Mouse (Mus musculus) hindbrain, embryonic 11.5 days (tissue): Measurements from ENCODE around the gene U2surp. TPM values are rescaled to one million over a fixed set of nuclear protein-coding genes. Genes with fewer than 3 reads are reported as not detected.

Experiments used
- ATAC-seq: fragments of 200-750 bp; cut with Nextera tagmentation; 2 replicates; pipeline ENCODE4 v1.8.0; 2017; ENCODE audit warnings: mild to moderate bottlenecking, moderate TSS enrichment, moderate library complexity; ENCODE audit not compliant: low FRiP score
- DNase-seq: peaks from one replicate; pipeline ENCODE4 v3.0.0-alpha.2; 2015; ENCODE audit warnings: low spot score
- H3K27ac ChIP-seq: fragments of 300-500 bp; sonication (generic); 2 replicates; pipeline ENCODE4 v1.5.1; 2014; ENCODE audit warnings: mild to moderate bottlenecking, low read depth, low read length
- H3K27me3 ChIP-seq: fragments of 300-500 bp; sonication (generic); 2 replicates; pipeline ENCODE4 v1.6.1; 2014; ENCODE audit warnings: mild to moderate bottlenecking, low read length, moderate library complexity, mixed read lengths; ENCODE audit not compliant: control insufficient read depth, insufficient read depth
- H3K36me3 ChIP-seq: fragments of 300-500 bp; sonication (generic); 2 replicates; pipeline ENCODE4 v1.6.1; 2014; ENCODE audit warnings: mild to moderate bottlenecking, low read length, moderate library complexity, mixed read lengths; ENCODE audit not compliant: control insufficient read depth, insufficient read depth
- H3K4me1 ChIP-seq: fragments of 300-500 bp; sonication (generic); replicated peaks from 2 replicates; pipeline ENCODE4 v1.6.1; 2014; ENCODE audit warnings: low read length, mixed read lengths; ENCODE audit not compliant: control insufficient read depth, insufficient read depth
- H3K4me2 ChIP-seq: fragments of 300-500 bp; sonication (generic); replicated peaks from 2 replicates; pipeline ENCODE4 v1.6.1; 2014; ENCODE audit warnings: mild to moderate bottlenecking, low read depth, low read length
- H3K4me3 ChIP-seq: fragments of 300-500 bp; sonication (generic); 2 replicates; pipeline ENCODE4 v1.5.1; 2014; ENCODE audit warnings: low read depth, low read length
- H3K9ac ChIP-seq: fragments of 300-500 bp; sonication (generic); 2 replicates; pipeline ENCODE4 v1.6.1; 2014; ENCODE audit warnings: low read depth, low read length
- H3K9me3 ChIP-seq: fragments of 300-500 bp; sonication (generic); 2 replicates; pipeline ENCODE4 v1.6.1; 2016; ENCODE audit warnings: low read length; ENCODE audit not compliant: control insufficient read depth
- WGBS: fragments of 180-500 bp; shearing (Covaris S2); extraction: QIAGEN DNeasy Blood & Tissue Kit; methylation state at CpG from one replicate; pipeline ENCODE4 v1.1.7; 2014; 5-methylcytosine and 5-hydroxymethylcytosine counted together
- polyA plus RNA-seq: library from polyadenylated mRNA; unstranded; fragments of >200 nt; fragmentation: Nextera tagmentation; extraction: Ambion mirVana; gene quantifications from 2 replicates; pipeline ENCODE4 v1.2.1, GENCODE M21; 2014

The U2surp gene
- polyA plus RNA-seq, 1 experiment from 2014 or later: 183 TPM

DNA sequence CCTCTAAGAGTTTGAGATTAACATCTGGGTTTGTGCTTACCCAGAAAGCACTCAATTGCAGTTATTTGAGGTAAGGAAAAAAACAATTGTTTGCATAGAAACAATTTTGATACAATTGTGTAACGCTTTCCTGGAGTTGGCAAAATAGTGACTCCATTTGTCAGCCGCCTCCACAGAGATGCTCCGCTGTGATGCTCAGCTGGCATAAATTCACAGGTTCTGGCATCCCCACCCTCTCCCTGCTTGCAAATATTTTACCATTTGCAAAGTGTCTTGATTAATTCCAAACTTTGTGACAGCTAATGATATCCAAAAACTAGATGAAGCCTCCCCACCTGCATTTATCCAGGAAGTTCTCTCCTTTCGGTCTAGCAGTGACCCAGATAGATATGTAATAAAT, 99.7 kb downstream of the U2surp start:
- H3K9ac ChIP-seq: no peak overlapping the region
- no peak overlapping the region for H3K4me2 ChIP-seq
- WGBS: 89% methylated on average over 4 of the region's 4 CpGs
- H3K9me3 ChIP-seq: no peaks in the 10 kb centered on the region
- ATAC-seq (no peak), DNase-seq (no peak)
- no peak overlapping the region for H3K4me3 ChIP-seq
- no peaks in the 10 kb centered on the region for H3K4me1 ChIP-seq
- H3K27me3 ChIP-seq: no peaks in the 10 kb centered on the region; the same call in 1 of the 2 replicates
- no peak overlapping the region for H3K27ac ChIP-seq
- H3K36me3 ChIP-seq: no peaks in the 10 kb centered on the region

DNA sequence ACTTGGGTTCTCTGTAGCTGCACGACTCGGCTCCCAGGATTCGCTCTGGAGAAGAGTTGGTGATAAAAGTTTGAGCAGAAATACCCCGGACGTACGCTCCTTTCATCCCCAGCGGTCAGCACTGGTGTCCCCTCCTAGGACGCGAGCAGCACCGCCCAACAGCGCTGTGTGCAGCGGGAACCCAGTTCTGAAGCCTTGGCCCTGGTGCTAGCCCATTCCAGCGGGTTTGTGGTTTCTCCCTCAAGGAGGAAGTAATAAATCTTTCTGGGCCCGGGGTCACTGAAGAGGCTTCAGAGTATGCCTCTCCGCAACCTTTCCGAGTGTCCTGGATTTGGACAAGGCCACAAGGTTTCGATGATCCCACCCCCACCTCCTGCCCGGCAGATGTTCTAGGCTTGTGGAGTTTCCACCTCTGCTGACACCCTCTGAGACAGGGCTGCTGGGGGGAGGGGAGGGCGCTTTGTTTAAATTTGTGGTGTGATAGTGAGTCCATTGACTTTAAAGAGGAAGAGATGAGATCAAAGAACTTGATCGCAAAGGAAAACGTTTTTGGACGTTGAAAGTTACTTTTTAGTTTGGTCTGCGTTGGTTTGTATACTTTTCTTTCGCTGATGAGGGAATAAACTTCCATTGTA, 104.1 kb downstream of the U2surp start:
- Histone ChIP-seq H3K4me1 (no peaks in the 10 kb centered on the region), H3K4me2 (peak overlapping the region; percentile 98), H3K36me3 (no peaks in the 10 kb centered on the region), H3K4me3 (peak overlapping the region; percentile 46), H3K9ac (peak overlapping the region; percentile 68), H3K27me3 (no peaks in the 10 kb centered on the region; the same call in 1 of the 2 replicates), H3K9me3 (no peaks in the 10 kb centered on the region), H3K27ac (peak overlapping the region; percentile 66)
- WGBS: under 1% methylated on average over 24 of the region's 24 CpGs
- no peak for DNase-seq
- peak; percentile 35 for ATAC-seq

Other genes starting within 250 kb of the U2surp start
- gene Chst2, start 105.3 kb downstream of the U2surp start, polyA plus RNA-seq: 7.5 and 7.8 TPM in 2 replicates
- 0.37 and 0.46 TPM in 2 replicates for gene Paqr9, start 47.7 kb upstream of the U2surp start, polyA plus RNA-seq
- 2.5 and 2.6 TPM in 2 replicates for gene Pcolce2, start 125.6 kb upstream of the U2surp start, polyA plus RNA-seq
- gene Trpc1, start 238.4 kb upstream of the U2surp start, polyA plus RNA-seq: 3.3 and 4.1 TPM in 2 replicates